Mouse (Mus musculus) MEL-GATA-1-ER (cell line): ENCODE measurements around the gene Tmem189.
"Not testable (repeated sequence)": the region's sequence is repeated elsewhere in the genome, so short reads cannot be mapped to it uniquely, and the experiment has no call there.

ENCODE experiments used
- DNase-seq: peaks from one replicate; pipeline ENCODE4 v3.0.0-alpha.2; 2012; ENCODE audit warnings: low read depth; ENCODE audit errors: extremely low read depth

Gene Tmem189

DNA sequence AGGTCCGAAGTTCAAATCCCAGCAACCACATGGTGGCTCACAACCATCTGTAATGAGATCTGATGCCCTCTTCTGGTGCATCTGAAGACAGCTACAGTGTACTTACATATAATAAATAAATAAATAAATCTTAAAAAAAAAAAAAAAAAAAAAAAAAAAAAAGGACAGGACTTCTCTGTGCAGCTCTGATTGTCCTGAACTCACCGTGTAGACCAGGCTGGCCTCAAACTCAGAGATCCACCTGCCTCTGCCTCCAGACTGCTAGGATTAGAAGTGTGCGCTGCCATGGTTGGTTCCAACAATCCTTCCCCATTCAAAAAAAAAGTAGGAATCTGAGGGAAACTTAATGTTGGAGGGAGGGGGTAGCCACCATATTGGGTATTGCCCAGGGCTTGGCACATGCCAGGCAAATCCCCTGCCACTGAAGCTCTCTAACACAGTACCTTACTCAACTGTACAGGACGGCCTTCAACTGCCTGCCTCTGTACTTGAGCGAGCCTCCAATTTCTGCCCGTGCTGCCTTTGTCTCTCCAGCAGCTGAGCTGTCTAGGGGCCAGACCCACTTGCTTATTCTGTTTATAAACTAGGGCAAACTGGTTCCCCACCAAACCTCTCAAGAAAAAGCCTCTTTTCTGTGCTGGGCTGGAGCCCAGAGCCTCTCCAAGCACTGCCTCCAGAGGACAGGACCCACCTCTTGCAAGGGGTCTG, 65.1 kb downstream of the Tmem189 start:
- DNase-seq = no peak

DNA sequence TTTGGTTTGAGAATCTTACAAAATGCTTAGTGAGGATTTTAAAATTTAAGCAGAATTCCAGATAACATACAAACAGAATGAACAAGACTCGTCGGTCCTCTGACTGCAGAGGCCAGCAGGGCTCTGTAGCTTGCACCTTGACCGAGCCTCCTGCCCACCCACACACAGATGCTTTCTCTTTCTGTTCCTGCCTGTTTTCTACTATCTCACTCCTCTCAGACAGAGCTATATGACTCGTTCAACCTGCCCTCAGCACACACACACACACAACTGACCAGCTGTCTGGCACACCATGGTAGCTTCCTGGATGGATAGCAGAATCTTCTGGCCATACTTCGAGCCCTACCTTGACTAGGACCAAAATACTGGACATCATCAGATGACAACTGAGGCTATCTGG, 66.7 kb downstream of the Tmem189 start:
- DNase-seq = no peak

DNA sequence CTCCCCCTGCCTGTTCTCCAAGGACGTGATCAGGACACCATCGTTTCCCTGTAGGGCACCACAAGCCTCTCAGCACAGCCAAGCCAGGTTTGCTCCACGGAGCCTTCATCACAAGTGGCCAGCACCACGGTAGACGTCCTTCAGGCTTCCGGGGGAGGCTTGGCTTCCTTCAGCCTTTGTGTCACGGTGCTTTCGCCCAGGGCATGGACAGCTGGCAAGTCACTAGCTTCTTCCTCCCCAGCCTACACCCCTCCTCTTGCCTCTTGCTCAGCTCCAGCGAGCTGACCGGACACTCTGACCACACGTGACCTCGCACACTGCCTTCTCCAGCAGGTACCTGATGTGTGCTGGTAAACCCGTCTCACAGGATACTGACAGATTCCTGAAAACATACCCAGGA, 67.3 kb downstream of the Tmem189 start:
- DNase-seq = no peak

DNA sequence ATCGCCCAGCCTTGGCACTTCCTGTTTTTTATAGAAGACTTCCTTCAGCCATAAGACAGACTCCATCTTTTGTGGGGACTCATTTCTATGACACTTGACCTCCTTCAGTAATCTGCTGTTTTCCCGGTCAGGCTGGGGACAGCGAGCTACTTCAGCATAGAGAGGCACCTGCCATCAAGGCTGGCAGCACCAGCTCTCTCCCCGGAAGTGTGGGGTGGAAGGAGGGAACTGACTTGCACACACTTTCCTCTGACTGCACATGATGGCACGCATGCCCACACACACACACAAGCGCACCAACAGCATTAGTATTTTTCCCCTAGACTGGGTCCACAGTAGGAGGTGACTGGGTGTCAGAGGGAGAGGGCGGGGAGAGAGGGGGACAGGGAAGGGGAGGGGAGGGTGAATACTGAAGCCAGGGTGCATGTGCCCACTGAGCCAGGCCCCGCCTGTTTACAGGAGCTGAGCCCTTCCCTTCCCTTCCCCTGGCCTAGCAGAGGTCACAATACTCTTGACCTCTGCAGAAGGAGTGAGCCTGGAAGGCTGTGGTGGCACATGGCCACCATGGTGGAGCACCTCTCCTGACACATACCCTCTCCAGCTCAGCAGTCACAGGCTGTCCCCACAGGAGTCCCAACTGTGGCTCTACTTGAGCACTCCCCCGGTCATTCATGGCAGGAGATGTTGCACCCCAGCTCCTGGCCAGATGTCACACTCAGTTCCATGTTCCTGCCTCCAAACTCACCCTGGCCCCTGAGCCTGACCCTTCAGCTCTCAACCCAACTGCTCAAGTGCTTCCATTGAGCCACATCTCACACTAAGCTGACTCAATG, 68.2 kb downstream of the Tmem189 start:
- DNase-seq = no peak

DNA sequence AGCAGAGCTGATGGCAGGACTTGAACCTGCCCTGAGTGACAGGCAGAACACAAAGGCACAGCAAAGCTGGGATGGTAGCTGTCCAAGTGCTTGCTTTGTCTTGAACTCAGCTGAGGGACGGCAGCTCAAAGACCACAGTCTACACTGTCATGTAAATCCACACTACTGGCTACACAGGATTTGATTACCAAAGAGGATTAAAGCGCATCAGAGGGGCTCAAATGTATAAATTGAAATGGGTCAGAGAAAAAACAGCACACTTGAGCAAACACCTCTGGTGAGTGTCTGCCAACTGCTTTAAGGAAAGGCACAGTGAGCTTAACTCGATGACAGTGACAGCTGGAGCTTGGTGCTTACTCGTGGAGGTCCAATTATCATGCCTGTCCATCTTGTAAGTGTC, 72.2 kb downstream of the Tmem189 start:
- DNase-seq = no peak

DNA sequence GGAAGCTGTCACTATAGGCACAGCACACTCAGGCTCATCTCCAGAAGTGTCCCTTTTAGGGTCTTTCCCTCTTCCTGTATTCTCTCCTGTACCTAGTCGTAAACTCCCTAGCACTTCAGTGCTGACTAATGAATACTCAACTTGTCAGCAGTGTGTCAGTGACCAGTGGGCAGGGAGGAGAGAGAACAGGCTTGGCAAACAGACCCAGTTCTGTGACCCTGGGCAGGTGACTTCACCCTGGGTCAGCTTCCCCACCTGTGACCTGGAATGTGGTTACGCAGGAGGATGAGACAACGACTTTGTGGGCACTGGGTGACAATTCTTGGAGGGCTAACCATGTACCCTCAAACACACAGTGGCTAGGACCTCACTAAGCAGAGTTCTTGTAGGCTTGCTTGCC, 72.6 kb downstream of the Tmem189 start:
- no peak for DNase-seq

DNA sequence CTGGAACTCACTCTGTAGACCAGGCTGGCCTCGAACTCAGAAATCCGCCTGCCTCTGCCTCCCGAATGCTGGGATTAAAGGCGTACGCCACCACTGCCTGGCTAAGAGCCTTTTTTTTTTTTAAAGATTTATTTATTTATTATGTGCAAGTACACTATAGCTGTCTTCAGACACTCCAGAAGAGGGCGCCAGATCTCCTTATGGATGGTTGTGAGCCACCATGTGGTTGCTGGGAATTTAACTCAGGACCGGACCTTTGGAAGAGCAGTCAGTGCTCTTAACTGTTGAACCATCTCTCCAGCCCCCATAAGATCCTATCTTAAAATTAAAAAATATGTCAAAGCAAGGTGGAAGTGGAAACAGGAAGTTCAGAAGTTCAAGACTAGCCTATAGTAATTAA, 76.3 kb downstream of the Tmem189 start:
- DNase-seq = not testable (repeated sequence)

DNA sequence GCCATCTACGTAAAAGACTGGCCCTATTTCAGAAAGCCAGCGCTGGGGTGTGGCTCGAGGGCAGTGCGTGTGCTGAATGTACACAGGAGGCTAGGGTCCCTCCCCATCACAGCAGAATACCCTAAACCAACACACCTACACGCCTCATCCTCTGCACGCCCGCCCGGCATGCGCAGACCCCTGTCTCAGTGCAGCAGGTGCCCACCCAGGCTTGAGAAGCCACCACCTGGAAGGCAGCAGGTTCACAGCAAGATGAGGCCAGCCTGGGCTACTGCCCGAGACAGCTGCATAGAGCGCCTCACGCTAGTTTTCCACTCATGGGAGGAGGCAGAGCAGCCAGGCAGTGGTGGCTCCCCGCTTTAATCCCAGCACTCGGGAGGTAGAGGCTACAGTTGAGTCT, 77.5 kb downstream of the Tmem189 start:
- DNase-seq = no peak

DNA sequence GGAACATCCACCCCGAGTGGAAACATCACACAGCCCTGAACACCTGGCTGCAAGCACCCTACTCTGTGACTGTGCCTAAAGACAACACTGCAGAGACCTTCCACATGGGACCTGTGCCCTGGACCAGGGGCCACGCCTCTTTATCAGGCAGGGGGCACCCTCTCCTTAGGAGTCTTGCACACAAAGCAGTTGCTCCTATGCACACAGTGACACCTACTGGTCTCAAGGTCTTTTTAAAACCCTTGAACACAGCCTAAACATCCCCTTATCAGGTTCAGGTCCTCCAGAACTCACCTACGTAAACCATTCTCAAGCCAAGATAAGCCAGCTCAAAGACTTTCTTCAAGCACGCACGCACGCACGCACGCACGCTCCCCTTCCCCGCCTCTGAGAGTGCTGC, 78.3 kb downstream of the Tmem189 start:
- DNase-seq = no peak

DNA sequence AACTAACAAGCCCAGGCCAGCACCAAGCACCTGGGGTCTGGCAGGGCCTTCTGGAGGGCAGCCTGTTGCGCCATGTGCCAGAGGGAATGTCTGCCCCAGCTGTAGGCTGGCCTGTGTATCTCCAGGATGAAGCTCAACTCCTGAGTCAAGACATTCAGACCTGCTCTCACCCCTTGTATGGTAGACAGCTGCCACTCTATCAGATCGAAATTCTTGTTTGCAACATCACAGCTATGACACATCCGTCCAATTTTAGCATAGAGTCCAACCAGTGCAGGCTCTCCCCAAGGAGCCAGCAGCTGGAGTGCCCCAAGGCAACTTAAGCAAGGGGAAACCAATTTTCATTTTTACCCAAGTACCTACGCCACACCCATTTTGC, 82.9 kb downstream of the Tmem189 start:
- DNase-seq = no peak

DNA sequence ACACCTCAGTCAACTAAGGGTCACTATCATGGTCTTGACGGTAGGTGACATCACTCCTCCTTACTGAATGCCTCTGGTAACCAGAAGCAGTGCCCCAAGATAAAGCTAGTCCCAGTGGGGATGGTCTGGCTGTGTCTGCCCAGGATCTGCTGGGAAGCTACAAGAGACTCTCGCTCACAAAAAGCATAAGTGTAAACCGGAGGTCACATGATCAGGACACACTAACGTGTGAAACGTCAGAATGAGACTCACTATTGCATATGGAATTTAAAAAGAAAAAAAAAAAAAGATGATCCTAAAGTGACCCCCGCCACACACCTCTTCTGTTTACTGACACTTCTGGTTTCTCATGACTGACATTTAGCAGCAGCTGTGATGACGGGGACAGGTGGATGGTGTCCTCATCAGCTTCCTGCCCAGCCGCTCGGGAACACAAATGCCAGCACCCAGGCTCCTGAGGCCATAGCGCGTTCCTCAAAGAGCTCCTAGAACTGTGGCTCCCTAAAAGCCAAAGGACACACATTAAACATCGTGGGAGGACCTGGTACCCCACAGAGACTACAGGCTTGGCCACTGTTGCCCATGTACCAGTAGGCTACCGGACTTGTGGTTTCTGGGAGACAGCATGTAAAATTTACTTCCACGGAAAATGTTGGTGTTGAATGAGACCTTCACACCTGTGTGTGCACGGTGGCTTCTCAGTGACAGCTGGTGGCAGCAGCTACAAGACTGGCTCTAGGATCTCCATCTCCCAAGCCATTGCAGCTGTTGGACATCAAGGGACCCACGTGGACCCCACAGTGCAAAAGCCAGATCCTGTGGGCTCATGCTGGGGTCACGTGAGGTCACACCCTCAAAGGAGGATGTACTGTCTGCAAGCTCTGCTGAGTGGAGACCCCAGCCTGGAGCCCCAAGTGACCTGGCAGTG, 83.5 kb downstream of the Tmem189 start:
- DNase-seq = no peak

DNA sequence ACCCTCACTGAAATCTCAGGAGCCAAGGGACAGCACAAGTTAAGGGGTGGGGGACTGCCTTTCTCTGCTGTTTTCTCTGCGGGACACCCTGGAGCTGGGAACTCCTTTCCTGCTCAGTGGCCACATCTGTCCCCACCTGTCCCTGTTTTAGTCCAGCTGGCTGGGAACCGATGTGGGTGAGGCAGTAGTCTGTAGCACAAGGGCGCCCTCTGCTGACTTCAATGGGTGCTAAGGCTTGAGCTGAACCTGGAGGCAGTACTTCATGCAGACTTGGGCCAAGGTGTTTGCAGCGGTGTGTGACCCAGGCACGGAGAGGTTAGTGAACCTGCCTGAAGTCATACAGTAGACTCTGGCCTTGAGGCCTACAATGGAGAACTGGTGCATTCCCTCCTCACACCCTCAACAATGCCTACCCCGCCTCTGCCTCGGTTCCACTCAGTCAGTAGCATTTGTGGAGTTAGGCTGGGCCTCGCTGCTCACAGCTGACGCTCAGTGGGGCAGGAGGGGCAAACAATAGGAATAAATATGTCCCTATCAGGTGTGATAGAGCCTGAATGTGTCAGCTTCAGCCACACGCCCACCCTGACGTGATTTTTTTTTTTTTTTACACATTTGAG, 84.3 kb downstream of the Tmem189 start:
- no peak for DNase-seq

DNA sequence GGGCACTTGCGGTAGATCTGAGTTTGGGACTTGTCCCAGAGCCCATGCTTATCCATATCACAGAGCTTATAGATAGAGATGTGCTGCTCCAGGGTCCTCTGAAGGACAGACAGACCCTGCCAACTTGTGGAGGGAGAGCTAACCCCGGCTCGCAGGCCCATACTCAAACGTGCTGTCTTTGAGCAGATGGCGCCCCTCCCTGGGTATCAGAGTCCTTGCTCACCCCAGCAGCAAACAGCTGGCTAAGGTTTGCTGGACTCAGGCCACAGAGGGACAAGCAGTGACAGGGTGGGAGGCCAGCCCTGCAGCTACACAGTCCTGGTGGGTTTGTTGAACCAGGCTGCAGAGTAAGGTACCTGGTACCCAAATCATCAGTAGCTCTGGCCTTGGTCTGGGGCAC, 86.6 kb downstream of the Tmem189 start:
- no peak for DNase-seq

DNA sequence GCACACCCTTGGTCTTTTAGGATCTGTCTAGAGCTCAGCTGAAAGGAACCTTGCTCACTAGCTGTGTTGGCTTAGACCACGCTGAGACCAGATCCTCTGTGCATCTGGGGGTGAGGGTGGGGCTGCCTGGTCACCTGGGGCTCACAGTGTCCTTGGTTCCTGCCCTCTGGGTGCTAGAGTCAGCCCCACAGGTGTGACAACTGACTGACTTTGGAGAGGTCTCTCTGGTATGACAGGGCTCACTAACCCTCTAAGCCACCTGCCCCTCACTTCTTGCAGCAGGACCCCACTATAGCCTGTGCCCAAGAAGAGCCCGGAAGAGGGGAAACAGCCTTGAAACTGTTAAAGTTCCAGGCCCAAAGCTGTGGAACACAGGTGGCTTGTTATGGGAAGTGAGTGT, 87.3 kb downstream of the Tmem189 start:
- DNase-seq = no peak

DNA sequence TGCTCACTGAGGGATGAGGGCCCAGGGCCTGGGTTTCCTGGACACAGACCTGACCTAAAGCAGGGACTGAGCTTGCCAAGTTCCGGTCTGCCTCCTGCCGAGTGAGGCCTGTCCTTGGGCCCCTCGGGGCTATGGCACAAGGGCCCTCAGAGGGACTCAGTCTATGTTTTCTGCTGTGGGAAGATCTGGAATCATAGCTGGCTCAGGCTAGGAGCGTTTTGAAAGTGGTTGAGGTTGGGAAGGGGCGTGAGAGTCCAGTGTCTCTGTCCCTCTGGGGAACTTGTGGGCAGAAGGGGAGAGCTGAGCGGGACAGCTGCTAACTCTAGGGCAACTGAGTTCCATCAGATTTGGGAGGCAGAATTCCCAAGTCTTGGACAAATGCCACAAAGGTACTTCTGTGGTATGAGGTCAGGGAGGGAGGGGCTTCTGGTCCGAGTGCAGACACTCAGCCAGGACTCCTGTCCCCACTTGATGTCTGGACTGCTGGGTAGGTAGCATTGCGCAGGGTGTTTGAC, 89.1 kb downstream of the Tmem189 start:
- no peak for DNase-seq

DNA sequence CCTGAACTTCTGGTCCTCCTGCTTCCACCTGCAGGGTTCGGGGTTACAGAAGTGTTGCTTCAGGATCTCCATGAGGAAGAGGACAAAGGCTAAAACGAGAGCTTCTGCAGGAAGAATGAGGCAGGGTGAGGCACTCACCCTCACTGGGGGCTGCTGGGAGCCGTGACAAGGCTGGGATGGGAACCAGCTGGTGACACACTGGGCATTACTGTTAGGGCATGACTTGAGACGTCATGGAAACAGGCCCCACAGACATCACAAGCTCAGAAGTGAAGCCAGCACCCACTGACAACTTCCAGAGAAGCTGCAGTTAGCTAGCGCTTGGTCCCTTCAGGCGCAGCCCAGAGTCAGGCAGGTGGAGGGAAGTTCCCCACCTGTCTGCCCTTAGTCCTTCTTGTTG, 89.7 kb downstream of the Tmem189 start:
- DNase-seq = no peak

DNA sequence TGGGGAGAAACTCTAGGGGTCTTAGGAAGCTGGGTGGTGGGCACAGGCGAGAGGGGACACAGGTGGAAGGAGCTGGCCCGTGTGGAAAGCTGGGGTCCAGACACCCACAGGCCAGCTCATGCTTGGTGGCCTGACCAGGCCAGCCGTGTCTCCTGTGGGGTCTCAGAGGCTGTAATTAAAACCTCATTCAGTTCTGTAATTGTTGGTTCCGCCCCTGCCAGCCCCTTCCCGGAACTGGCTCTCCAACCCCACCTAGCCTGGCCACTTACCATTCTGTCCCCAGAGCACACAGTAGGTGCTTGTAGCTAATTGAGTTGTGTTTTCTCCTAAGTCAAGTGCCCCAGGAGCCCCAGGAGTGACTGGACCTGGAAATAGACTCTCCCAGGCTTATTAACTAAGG, 90.4 kb downstream of the Tmem189 start:
- no peak for DNase-seq

DNA sequence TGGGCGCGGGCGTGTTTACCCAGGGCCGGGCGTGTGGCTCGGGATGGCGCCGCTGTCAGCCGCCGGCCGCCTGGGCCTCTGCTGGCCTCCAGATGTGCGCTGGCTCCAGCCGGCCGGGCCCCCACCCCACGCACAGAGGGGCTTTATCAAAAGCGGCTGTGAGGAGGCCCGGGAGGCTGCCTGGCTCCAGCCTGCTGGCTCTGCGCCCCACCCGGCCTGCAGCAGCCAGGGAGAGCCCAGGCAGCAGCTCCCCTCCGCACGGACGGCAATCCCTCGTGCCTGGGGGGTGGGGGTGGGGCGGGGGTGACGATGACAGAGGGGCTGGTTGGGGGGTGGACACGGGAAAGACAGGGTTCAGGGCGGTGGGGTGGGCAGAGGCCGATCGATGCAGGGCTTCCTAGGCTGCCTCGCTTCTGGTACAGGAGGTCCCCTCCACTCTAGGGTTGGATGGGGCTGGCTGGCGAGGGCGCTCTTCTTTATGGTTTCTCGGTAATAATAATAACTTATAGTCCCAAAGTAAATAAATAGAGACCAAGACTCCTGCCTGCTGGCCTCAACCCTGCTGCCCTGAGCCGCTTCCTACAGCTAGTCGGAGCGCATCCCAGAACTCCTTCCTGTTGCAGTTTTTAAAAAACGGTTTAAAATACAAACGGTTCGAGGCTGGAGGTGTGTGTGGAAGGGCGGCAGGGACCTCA, 92.0 kb downstream of the Tmem189 start:
- DNase-seq = no peak

DNA sequence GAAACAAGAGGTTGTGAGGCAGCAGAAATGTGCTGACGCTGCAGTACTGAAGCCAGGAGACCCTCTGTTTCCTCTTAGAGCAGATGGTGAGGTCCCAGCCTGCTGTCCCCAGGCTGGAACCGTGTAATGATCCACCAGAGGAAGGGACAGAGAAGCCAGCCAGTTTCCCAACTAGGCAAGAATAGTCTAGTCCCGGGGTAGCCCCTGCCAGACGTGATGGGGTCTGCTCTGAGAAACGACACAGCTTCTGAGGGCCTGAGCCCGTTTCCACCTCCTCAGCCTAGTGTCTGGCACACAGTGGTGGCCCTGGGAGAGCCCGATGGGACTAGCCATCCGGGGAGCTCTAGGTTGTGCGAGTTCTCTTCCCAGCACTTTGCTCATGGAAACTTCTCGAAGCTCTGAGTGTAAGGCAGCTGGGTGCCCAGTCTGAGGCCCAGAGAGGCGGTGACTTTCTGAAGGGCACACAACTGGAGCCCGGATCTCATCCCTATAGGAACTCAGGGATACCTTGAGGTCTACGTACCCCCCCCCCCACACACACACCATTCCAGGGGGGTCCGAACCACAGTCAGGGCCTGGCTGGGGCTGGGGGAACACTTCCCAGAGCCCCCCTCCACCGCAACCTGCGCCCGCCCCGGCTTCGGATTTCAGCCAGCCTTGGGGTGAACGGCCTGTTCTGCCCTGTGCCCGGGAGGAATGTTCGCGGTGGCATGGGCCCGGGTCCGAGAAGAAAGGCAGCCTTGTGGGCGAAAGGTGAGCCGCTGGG, 92.7 kb downstream of the Tmem189 start:
- no peak for DNase-seq

DNA sequence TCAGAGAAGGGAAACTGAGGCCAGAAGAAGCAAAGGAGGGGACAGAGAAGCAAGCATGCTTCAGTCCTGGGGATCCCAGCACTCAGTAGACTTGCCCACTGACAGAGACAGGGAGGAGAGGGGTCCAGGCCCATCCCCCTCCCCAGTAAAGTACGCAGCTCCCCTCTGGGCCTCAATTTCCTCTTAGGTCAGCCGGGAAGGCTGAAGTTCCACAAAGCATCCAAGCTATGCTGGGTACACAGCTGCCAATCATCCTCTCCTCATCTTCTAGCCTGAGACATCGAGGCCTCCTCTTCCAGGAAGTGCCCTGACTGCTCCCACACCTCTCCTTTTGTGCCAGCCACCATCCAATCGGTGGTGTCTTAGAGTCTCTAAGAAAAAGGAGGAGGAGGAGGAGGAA, 93.4 kb downstream of the Tmem189 start:
- DNase-seq = no peak
